Mouse (Mus musculus) gastrocnemius, postnatal 25 days (tissue): ENCODE measurements around the gene Impdh1. TPM values are rescaled to one million over a fixed set of nuclear protein-coding genes. Genes with fewer than 3 reads are reported as not detected.

Experiments
- DNase-seq: peaks from one replicate; pipeline ENCODE4 v3.0.0; 2022
- total RNA-seq, 2 experiments: library from RNA; stranded (reverse); gene quantifications; 1 replicate in 1 of 2; 2 replicates in 1 of 2; pipeline ENCODE4 v1.2.3; 2021

Impdh1 gene
- total RNA-seq, 2 experiments from 2014 or later, result 13.6 to 15.5 TPM

- no peak for DNase-seq
Measured at GRCm38 (mm10) chr6:29213436-29213835, 2.7 kb downstream of the Impdh1 start.

GRCm38 (mm10) chr6:29211806-29212492 is 4.2 kb downstream of the Impdh1 start:
- DNase-seq, result peak; percentile 88

- DNase-seq, result peak; percentile 6
Measured at GRCm38 (mm10) chr6:29211146-29211545, 5.0 kb downstream of the Impdh1 start.

- peak; percentile 6 for DNase-seq
Measured at GRCm38 (mm10) chr6:29210231-29210936, 5.8 kb downstream of the Impdh1 start.

- peak; percentile 2 for DNase-seq
Measured at GRCm38 (mm10) chr6:29208178-29208577, 8.0 kb downstream of the Impdh1 start.

- DNase-seq, result no peak
Measured at GRCm38 (mm10) chr6:29207017-29207416, 9.1 kb downstream of the Impdh1 start.

- DNase-seq, result peak; percentile 5
Measured at GRCm38 (mm10) chr6:29206006-29206405, 10.2 kb downstream of the Impdh1 start.

- peak; percentile 28 for DNase-seq
Measured at GRCm38 (mm10) chr6:29204932-29205614, 11.1 kb downstream of the Impdh1 start.

GRCm38 (mm10) chr6:29203861-29204585 is 12.1 kb downstream of the Impdh1 start:
- DNase-seq, result no peak

- DNase-seq, result no peak
Measured at GRCm38 (mm10) chr6:29203096-29203495, 13.1 kb downstream of the Impdh1 start.

- no peak for DNase-seq
Measured at GRCm38 (mm10) chr6:29201988-29202387, 14.2 kb downstream of the Impdh1 start.

GRCm38 (mm10) chr6:29201341-29201740 is 14.8 kb downstream of the Impdh1 start:
- no peak for DNase-seq

- DNase-seq, result no peak
Measured at GRCm38 (mm10) chr6:29200496-29200895, 15.7 kb downstream of the Impdh1 start.

GRCm38 (mm10) chr6:29199223-29199855 is 16.8 kb downstream of the Impdh1 start:
- DNase-seq, result no peak

GRCm38 (mm10) chr6:29198309-29199222 is 17.6 kb downstream of the Impdh1 start:
- peak; percentile 71 for DNase-seq

- DNase-seq, result peak; percentile 50
Measured at GRCm38 (mm10) chr6:29195846-29196698, 20.1 kb downstream of the Impdh1 start.

GRCm38 (mm10) chr6:29195146-29195545 is 21.0 kb downstream of the Impdh1 start:
- peak; percentile 3 for DNase-seq

GRCm38 (mm10) chr6:29193961-29194750 is 22.0 kb downstream of the Impdh1 start:
- peak; percentile 53 for DNase-seq

GRCm38 (mm10) chr6:29187936-29188335 is 28.2 kb downstream of the Impdh1 start:
- no peak for DNase-seq
